28 mouse cellular contexts compared by ENCODE assay signal in genomic region chr13:118086966-118087365, GRCm38 (mm10).
"Had no signal": no experiment of that assay in that cellular context is flagged by ENCODE, and none has a peak within 500 bp of the region (broad histone marks: within the 10 kb centered on the region; RNA-seq: fewer than 3 reads in every experiment).

No protein-coding gene starts in this region.

- DNase-seq: cerebellum, adult 2 months; cerebellum, adult 8-10 months; cerebellum, adult 9-10 months; cerebellum, adult 9-11 months; cerebellum, postnatal 10 days; cerebellum, postnatal 14 days; cerebellum, postnatal 25 days; cerebellum, postnatal 36 days; embryo, embryonic 11 days; forebrain, postnatal 0 days; gastrocnemius, adult 2 months; gastrocnemius, postnatal 10 days; gastrocnemius, postnatal 14 days; gastrocnemius, postnatal 25 days; gastrocnemius, postnatal 36 days; heart, adult 11 months; heart, adult 18-20 months had no signal

- H3K4me1 ChIP-seq: embryonic facial prominence, embryonic 10.5 days; embryonic facial prominence, embryonic 12.5 days; embryonic facial prominence, embryonic 13.5 days; embryonic facial prominence, embryonic 15.5 days; forebrain, embryonic 10.5 days; forebrain, embryonic 12.5 days; forebrain, embryonic 13.5 days; forebrain, embryonic 15.5 days had no signal

- H3K27me3 ChIP-seq: embryonic facial prominence, embryonic 12.5 days; embryonic facial prominence, embryonic 13.5 days; embryonic facial prominence, embryonic 15.5 days; forebrain, embryonic 12.5 days; forebrain, embryonic 13.5 days; forebrain, embryonic 15.5 days had no signal

- H3K9ac ChIP-seq: embryonic facial prominence, embryonic 12.5 days; embryonic facial prominence, embryonic 13.5 days; embryonic facial prominence, embryonic 15.5 days; forebrain, embryonic 12.5 days; forebrain, embryonic 13.5 days; forebrain, embryonic 15.5 days; forebrain, postnatal 0 days had no signal

- ATAC-seq: forebrain, embryonic 13.5 days; forebrain, embryonic 14.5 days; forebrain, embryonic 15.5 days; forebrain, embryonic 16.5 days; forebrain, postnatal 0 days had no signal

- H3K27ac ChIP-seq: embryonic facial prominence, embryonic 10.5 days; embryonic facial prominence, embryonic 12.5 days; embryonic facial prominence, embryonic 13.5 days; embryonic facial prominence, embryonic 15.5 days; forebrain, embryonic 10.5 days; forebrain, embryonic 12.5 days; forebrain, embryonic 13.5 days; forebrain, embryonic 15.5 days; gastrocnemius, adult 2 months had no signal

- H3K9me3 ChIP-seq: embryonic facial prominence, embryonic 10.5 days; embryonic facial prominence, embryonic 12.5 days; embryonic facial prominence, embryonic 13.5 days; embryonic facial prominence, embryonic 15.5 days; forebrain, embryonic 10.5 days; forebrain, embryonic 12.5 days; forebrain, embryonic 13.5 days; forebrain, embryonic 15.5 days had no signal

- H3K36me3 ChIP-seq: embryonic facial prominence, embryonic 10.5 days; embryonic facial prominence, embryonic 12.5 days; embryonic facial prominence, embryonic 13.5 days; embryonic facial prominence, embryonic 15.5 days; forebrain, embryonic 10.5 days; forebrain, embryonic 12.5 days; forebrain, embryonic 15.5 days had no signal

- H3K4me2 ChIP-seq: embryonic facial prominence, embryonic 12.5 days; embryonic facial prominence, embryonic 13.5 days; embryonic facial prominence, embryonic 15.5 days; forebrain, embryonic 12.5 days; forebrain, embryonic 13.5 days; forebrain, embryonic 15.5 days had no signal

- H3K4me3 ChIP-seq: embryonic facial prominence, embryonic 10.5 days; embryonic facial prominence, embryonic 12.5 days; embryonic facial prominence, embryonic 13.5 days; embryonic facial prominence, embryonic 15.5 days; erythroblast, embryonic 14.5 days; forebrain, embryonic 10.5 days; forebrain, embryonic 12.5 days; forebrain, embryonic 13.5 days; forebrain, embryonic 15.5 days; gastrocnemius, adult 2 months had no signal
